Mouse (Mus musculus): Measurements from ENCODE around the gene Pla2g4b. TPM values are rescaled to one million over a fixed set of nuclear protein-coding genes. Genes with fewer than 3 reads are reported as not detected.

Pla2g4b gene
- 0.30 and 0.55 TPM in 2 replicates for polyA plus RNA-seq (2012)

DNA sequence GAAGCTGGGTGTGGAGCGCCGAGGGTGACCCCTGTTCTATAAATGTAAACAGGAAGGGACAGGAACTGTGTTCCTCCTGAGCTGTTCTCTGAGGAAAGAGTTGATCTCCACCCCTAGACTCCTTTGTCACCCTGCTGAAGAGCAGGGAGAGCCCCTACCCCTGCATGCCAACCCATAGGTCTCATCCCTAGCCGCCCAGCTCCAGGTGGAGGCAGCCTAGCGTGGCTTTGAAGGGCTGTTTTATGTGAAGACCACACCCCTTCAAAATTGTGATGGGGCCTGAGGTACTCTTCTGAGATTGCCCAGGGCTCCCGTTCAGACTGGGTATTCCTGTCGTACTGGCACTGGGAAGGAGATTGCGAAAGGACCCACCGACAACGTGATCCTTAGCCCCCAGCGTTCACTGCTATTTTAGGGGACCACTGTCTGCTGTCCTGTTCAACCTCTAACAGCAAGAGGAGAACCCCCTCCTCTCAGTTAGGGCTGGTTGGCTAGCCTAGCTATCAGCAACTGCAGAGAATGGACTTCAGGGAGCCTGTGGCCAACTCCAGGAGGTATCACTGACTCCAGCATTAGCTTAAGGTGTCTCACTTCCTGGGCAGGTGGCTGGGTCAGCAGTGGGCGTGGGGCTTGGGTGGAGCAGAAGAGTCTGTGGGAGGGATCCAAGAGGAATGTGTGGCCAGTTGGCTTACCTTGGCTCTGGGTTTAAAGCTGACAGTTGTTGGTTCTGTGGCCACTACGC, at the start of gene Pla2g4b:
Pla2g4b (plus strand) TSS at position 692 of the 742 bp plus-strand sequence.
- TF ChIP-seq TAL1 (IDR thresholded peaks at IDR 0.05; ENCODE audit: low read length) (no peak), GATA1 (IDR thresholded peaks at IDR 0.05; ENCODE audit: low read length) (no peak)
- Histone ChIP-seq H3K4me3 (replicated peaks) (no peak within 1 kb of the TSS), H3K4me1 (ENCODE audit: control insufficient read depth) (peaks cover 19% of the 10 kb centered on the region), H3K27me3 (ENCODE audit: control insufficient read depth) (no peaks in the 10 kb centered on the region), H3K9me3 (ENCODE audit: control insufficient read depth, low read length) (no peaks in the 10 kb centered on the region), H3K36me3 (ENCODE audit: control insufficient read depth) (peaks cover 24% of the 10 kb centered on the region)

DNA sequence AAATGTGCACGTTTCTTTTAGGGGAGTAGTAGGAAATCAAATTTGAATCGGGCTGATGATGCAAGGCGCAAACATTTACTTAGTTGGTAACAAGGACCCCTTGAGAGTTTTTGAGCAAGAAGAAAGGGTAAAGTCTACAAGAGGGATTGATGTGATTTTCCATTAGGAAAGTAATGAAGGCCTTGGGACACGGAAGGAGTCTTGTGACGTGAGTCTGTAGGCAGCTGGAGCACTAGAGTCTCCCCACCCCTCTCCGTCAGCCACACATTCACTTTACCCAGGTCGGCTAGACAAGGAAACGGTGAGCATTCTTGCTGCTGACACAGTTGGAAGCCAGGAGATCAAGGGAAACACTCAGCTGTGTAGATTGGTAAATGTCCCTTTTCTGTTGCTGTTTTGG, 47.3 kb upstream of the Pla2g4b start:
- no peaks in the 10 kb centered on the region for H3K27me3 ChIP-seq (ENCODE audit: control insufficient read depth)
- H3K4me1 ChIP-seq (ENCODE audit: control insufficient read depth): peaks cover 2% of the 10 kb centered on the region; the same call in 1 of the 2 replicates
- TF ChIP-seq TAL1 (IDR thresholded peaks at IDR 0.05; ENCODE audit: low read length): no peak
- TF ChIP-seq GATA1 (IDR thresholded peaks at IDR 0.05; ENCODE audit: low read length): no peak
- no peaks in the 10 kb centered on the region for H3K9me3 ChIP-seq (ENCODE audit: control insufficient read depth, low read length)
- no peak overlapping the region for H3K4me3 ChIP-seq (replicated peaks)
- H3K36me3 ChIP-seq (ENCODE audit: control insufficient read depth): no peaks in the 10 kb centered on the region

- Histone ChIP-seq H3K27me3 (ENCODE audit: control insufficient read depth) (no peaks in the 10 kb centered on the region), H3K4me1 (ENCODE audit: control insufficient read depth) (peaks cover 2% of the 10 kb centered on the region; the same call in 1 of the 2 replicates), H3K36me3 (ENCODE audit: control insufficient read depth) (no peaks in the 10 kb centered on the region), H3K4me3 (replicated peaks) (no peak overlapping the region), H3K9me3 (ENCODE audit: control insufficient read depth, low read length) (no peaks in the 10 kb centered on the region)
- TF ChIP-seq GATA1 (IDR thresholded peaks at IDR 0.05; ENCODE audit: low read length): no peak
- TF ChIP-seq TAL1 (IDR thresholded peaks at IDR 0.05; ENCODE audit: low read length): no peak
These were observed 46.8 kb upstream of the Pla2g4b start for GRCm38 (mm10) chr2:119986369-119986768.

DNA sequence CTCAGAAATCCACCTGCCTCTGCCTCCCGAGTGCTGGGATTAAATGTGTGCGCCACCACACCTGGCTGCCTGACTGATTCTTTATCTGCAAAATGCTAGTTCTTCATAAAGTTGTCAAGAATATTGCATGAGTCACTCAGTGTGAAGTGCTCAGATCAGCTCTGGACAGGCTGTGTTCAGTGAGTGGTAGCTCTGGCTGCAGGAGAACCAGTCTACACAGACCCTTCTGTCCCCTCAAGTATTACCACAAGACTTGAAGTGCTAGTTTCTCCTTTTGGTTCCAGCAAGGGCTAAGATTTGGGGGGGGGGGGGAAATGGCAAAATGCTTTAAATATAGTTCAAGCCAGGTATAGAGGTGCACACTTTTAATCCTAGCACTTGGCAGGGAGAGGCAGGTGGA, 45.8 kb upstream of the Pla2g4b start:
- H3K9me3 ChIP-seq (ENCODE audit: control insufficient read depth, low read length): no peaks in the 10 kb centered on the region
- TF ChIP-seq GATA1 (IDR thresholded peaks at IDR 0.05; ENCODE audit: low read length): no peak
- no peaks in the 10 kb centered on the region for H3K36me3 ChIP-seq (ENCODE audit: control insufficient read depth)
- H3K27me3 ChIP-seq (ENCODE audit: control insufficient read depth): no peaks in the 10 kb centered on the region
- H3K4me1 ChIP-seq (ENCODE audit: control insufficient read depth): peaks cover 4% of the 10 kb centered on the region
- H3K4me3 ChIP-seq (replicated peaks): no peak overlapping the region

DNA sequence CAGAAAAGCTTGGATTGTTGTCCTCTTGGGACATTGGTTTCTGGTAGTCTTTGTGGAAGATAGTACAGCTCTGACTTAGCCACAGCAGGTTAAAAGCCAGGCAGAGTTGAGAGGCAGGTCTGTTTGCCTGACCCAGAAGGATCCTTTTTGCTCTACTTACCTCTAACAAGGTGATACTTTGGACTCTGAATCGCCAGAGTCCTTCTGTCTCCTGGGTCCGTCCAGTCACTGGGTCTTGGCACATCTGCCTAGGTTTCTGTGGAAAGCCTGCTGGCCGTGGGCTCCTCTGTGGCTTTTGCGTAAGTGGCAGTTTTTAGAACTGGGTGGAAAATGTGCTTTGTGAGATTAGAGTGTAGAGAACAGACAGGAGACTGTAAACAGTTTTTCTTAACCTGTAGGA, 44.3 kb upstream of the Pla2g4b start:
- no peaks in the 10 kb centered on the region for H3K27me3 ChIP-seq (ENCODE audit: control insufficient read depth)
- H3K4me1 ChIP-seq (ENCODE audit: control insufficient read depth): peaks cover 5% of the 10 kb centered on the region
- H3K36me3 ChIP-seq (ENCODE audit: control insufficient read depth): no peaks in the 10 kb centered on the region
- TF ChIP-seq TAL1 (IDR thresholded peaks at IDR 0.05; ENCODE audit: low read length) (no peak), GATA1 (IDR thresholded peaks at IDR 0.05; ENCODE audit: low read length) (no peak)
- no peaks in the 10 kb centered on the region for H3K9me3 ChIP-seq (ENCODE audit: control insufficient read depth, low read length)
- no peak overlapping the region for H3K4me3 ChIP-seq (replicated peaks)

DNA sequence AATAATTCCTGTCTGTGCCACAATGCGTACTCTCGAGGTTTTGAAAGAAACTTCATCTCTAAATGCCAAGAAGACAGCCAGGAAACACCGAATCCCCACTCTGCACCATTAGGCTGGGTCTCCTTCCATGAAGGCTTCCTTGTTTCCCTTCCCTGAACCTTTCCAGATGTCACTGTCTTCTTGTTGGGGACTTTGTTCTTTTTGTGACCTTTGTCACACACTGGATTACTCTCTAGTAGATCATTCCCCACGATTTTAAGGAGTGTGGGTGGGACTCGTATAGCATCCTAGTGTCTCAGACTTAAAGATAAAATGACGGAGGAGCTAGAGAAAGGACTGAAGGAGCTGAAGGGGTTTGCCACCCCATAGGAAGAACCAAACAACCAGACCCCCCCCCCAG, 42.3 kb upstream of the Pla2g4b start:
- H3K27me3 ChIP-seq (ENCODE audit: control insufficient read depth): no peaks in the 10 kb centered on the region
- peaks cover 5% of the 10 kb centered on the region for H3K4me1 ChIP-seq (ENCODE audit: control insufficient read depth)
- TF ChIP-seq GATA1 (IDR thresholded peaks at IDR 0.05; ENCODE audit: low read length) (no peak), TAL1 (IDR thresholded peaks at IDR 0.05; ENCODE audit: low read length) (no peak)
- no peak overlapping the region for H3K4me3 ChIP-seq (replicated peaks)
- H3K9me3 ChIP-seq (ENCODE audit: control insufficient read depth, low read length): no peaks in the 10 kb centered on the region
- no peaks in the 10 kb centered on the region for H3K36me3 ChIP-seq (ENCODE audit: control insufficient read depth)

GRCm38 (mm10) chr2:119992349-119992748, 40.9 kb upstream of the Pla2g4b start:
- H3K27me3 ChIP-seq (ENCODE audit: control insufficient read depth): no peaks in the 10 kb centered on the region
- TF ChIP-seq GATA1 (IDR thresholded peaks at IDR 0.05; ENCODE audit: low read length) (no peak), TAL1 (IDR thresholded peaks at IDR 0.05; ENCODE audit: low read length) (no peak)
- peaks cover 3% of the 10 kb centered on the region for H3K4me1 ChIP-seq (ENCODE audit: control insufficient read depth)

GRCm38 (mm10) chr2:119993515-119993914, 39.7 kb upstream of the Pla2g4b start:
- no peaks in the 10 kb centered on the region for H3K27me3 ChIP-seq (ENCODE audit: control insufficient read depth)
- no peaks in the 10 kb centered on the region for H3K9me3 ChIP-seq (ENCODE audit: control insufficient read depth, low read length)
- TF ChIP-seq GATA1 (IDR thresholded peaks at IDR 0.05; ENCODE audit: low read length): no peak
- no peak for TF ChIP-seq TAL1 (IDR thresholded peaks at IDR 0.05; ENCODE audit: low read length)
- no peaks in the 10 kb centered on the region for H3K36me3 ChIP-seq (ENCODE audit: control insufficient read depth)
- no peak overlapping the region for H3K4me3 ChIP-seq (replicated peaks)
- peaks cover 3% of the 10 kb centered on the region for H3K4me1 ChIP-seq (ENCODE audit: control insufficient read depth)

More at GRCm38 (mm10) chr2:119992349-119992748, 40.9 kb upstream of the Pla2g4b start:
- Histone ChIP-seq H3K36me3 (ENCODE audit: control insufficient read depth) (no peaks in the 10 kb centered on the region), H3K9me3 (ENCODE audit: control insufficient read depth, low read length) (no peaks in the 10 kb centered on the region), H3K4me3 (replicated peaks) (no peak overlapping the region)

GRCm38 (mm10) chr2:119994839-119995238, 38.4 kb upstream of the Pla2g4b start:
- Histone ChIP-seq H3K27me3 (ENCODE audit: control insufficient read depth) (no peaks in the 10 kb centered on the region), H3K4me1 (ENCODE audit: control insufficient read depth) (peaks cover 3% of the 10 kb centered on the region), H3K36me3 (ENCODE audit: control insufficient read depth) (no peaks in the 10 kb centered on the region), H3K4me3 (replicated peaks) (no peak overlapping the region), H3K9me3 (ENCODE audit: control insufficient read depth, low read length) (no peaks in the 10 kb centered on the region)
- no peak for TF ChIP-seq TAL1 (IDR thresholded peaks at IDR 0.05; ENCODE audit: low read length)
- TF ChIP-seq GATA1 (IDR thresholded peaks at IDR 0.05; ENCODE audit: low read length): no peak
